Mouse (Mus musculus) heart, postnatal 0 days (tissue): ENCODE results near the gene Zfp592.

Experiments used
- CTCF ChIP-seq: IDR thresholded peaks from 2 replicates; pipeline ENCODE4 v1.5.1; 2016; ENCODE audit warnings: antibody characterized with exemption, control low read depth, low read depth
- EP300 ChIP-seq: IDR thresholded peaks from 2 replicates; pipeline ENCODE4 v1.6.1; 2016; ENCODE audit warnings: antibody characterized with exemption, low read depth

DNA sequence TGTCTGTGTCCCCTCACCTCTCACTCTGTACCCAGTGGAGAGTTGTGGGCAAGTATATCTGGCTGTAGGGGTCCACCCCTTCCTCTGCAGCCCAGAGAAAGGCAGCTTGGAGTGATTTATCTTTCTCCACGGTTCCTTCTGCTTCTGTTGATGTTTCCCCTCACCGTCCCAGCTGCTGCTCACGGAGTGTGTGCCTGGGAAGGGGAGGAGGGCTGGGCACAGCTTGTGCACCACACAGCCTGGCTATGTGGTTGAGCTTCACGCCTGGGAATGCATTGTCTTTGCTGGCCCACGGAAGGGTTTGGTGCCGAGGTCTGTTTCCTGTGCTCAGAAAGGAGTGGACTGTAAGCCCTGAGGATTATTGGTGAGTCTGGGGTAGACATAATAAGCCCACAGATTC lies 73.2 kb downstream of the Zfp592 start:
- TF ChIP-seq CTCF: no peak
- TF ChIP-seq EP300: no peak
